Mouse (Mus musculus) limb, embryonic 15.5 days (tissue): ENCODE results near the gene Adcy1. TPM values are rescaled to one million over a fixed set of nuclear protein-coding genes. Genes with fewer than 3 reads are reported as not detected.

ENCODE experiments used
- ATAC-seq: fragments of 200-750 bp; cut with Nextera tagmentation; 2 replicates; pipeline ENCODE4 v1.8.0; 2017; ENCODE audit warnings: low read depth, moderate TSS enrichment; ENCODE audit not compliant: insufficient number of reproducible peaks, low FRiP score, low TSS enrichment
- H3K27ac ChIP-seq: fragments of 300-500 bp; sonication (generic); 2 replicates; pipeline ENCODE4 v1.5.1; 2015; ENCODE audit warnings: moderate library complexity, mild to moderate bottlenecking, inconsistent platforms
- H3K27me3 ChIP-seq: fragments of 300-500 bp; sonication (generic); 2 replicates; pipeline ENCODE4 v1.6.1; 2015; ENCODE audit warnings: inconsistent platforms
- H3K36me3 ChIP-seq: fragments of 300-500 bp; sonication (generic); 2 replicates; pipeline ENCODE4 v1.6.1; 2015; ENCODE audit warnings: inconsistent platforms
- H3K4me1 ChIP-seq: fragments of 300-500 bp; sonication (generic); 2 replicates; pipeline ENCODE4 v1.6.1; 2015; ENCODE audit warnings: inconsistent platforms
- H3K4me2 ChIP-seq: fragments of 300-500 bp; sonication (generic); 2 replicates; pipeline ENCODE4 v1.6.1; 2015; ENCODE audit warnings: mild to moderate bottlenecking, inconsistent platforms
- H3K4me3 ChIP-seq: fragments of 300-500 bp; sonication (generic); 2 replicates; pipeline ENCODE4 v1.5.1; 2015; ENCODE audit warnings: mild to moderate bottlenecking, inconsistent platforms
- H3K9ac ChIP-seq: fragments of 300-500 bp; sonication (generic); 2 replicates; pipeline ENCODE4 v1.6.1; 2015; ENCODE audit warnings: inconsistent platforms
- H3K9me3 ChIP-seq: fragments of 300-500 bp; sonication (generic); 2 replicates; pipeline ENCODE4 v1.6.1; 2016; ENCODE audit warnings: inconsistent platforms
- WGBS: fragments of 180-500 bp; shearing (Covaris S2); methylation state at CpG from one replicate; pipeline ENCODE4 v1.1.7; 2015; 5-methylcytosine and 5-hydroxymethylcytosine counted together
- polyA plus RNA-seq: library from polyadenylated mRNA; unstranded; fragments of >200 nt; fragmentation: Nextera tagmentation; extraction: Ambion mirVana; gene quantifications from 2 replicates; pipeline ENCODE4 v1.2.1, GENCODE M21; 2015

Gene Adcy1
- polyA plus RNA-seq = 1.0 and 1.2 TPM in 2 replicates

DNA sequence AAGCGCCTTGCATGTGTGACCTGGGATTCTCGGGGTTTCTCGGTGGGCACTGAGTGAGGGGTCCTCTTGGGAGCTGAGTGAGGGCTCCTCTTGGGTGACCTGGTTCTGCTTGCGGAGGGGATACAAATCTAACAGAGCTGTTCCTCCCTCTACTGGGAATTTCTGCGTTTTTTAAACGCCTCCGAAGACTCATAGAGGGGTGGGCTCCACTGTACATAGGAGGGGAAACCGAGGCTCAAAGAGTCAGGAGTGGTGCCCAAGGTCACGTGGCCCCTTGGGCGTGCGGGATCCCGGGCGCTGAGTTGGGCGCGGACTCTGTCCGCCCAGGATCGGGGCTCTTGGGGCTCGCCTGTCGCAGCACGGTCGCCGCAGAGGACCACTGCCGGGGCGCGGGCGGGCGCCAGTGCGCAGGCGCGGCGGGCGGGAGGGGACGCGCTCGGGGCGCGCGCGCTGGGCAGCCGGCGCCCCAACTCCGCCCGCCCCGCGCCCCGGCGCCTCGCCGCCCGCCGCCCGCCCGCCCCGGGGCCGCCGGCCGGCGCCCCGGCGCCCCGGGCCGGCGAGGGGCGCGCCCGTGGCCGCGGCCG, at the start of gene Adcy1:
TSS of gene Adcy1 (plus strand) at position 489 of the 584 bp plus-strand sequence.
- 0 out of 2 replicates have a peak within 1 kb of the TSS, but pooled peaks have one; percentile 26 for H3K9ac ChIP-seq
- H3K27me3 ChIP-seq = peaks cover 87% of the 10 kb centered on the region
- H3K36me3 ChIP-seq = no peaks in the 10 kb centered on the region
- H3K4me1 ChIP-seq = peaks cover 34% of the 10 kb centered on the region
- H3K4me2 ChIP-seq = peak within 1 kb of the TSS; percentile 95
- peak within 1 kb of the TSS; percentile 60 for H3K4me3 ChIP-seq
- ATAC-seq = no peak
- H3K27ac ChIP-seq = no peak within 1 kb of the TSS
- H3K9me3 ChIP-seq = no peaks in the 10 kb centered on the region
- WGBS = under 1% methylated on average over 52 of the region's 69 CpGs

DNA sequence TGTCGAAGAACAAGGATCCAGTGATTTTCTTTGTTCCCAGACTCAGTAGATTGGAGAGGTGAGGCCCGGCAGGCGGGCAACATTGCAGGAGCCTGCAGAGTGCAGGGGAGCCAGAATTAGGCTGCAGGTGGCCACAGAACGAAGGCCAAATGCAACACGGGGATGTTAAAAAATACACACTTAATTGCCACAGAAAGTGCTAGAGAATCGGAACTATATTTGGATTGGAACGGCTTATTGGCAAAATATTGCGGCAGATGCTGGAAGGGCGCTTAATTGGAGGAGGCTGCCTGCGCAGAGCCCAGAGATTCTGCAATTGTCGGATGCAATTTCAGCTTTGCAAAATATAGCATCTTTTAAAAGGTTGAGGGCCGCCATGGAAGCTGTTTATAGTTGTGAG, 46.4 kb upstream of the Adcy1 start:
- H3K4me2 ChIP-seq = no peak overlapping the region

GRCm38 (mm10) chr11:7018078-7018477, 45.2 kb upstream of the Adcy1 start:
- H3K4me3 ChIP-seq = no peak overlapping the region
- H3K9me3 ChIP-seq = no peaks in the 10 kb centered on the region
- no peaks in the 10 kb centered on the region for H3K36me3 ChIP-seq
- no peak for ATAC-seq
- no peak overlapping the region for H3K4me2 ChIP-seq
- H3K27me3 ChIP-seq = no peaks in the 10 kb centered on the region
- H3K4me1 ChIP-seq = no peaks in the 10 kb centered on the region
- WGBS = 90% methylated on average over 5 of the region's 5 CpGs
- H3K9ac ChIP-seq = no peak overlapping the region
- no peak overlapping the region for H3K27ac ChIP-seq

More for the DNA sequence above, 46.4 kb upstream of the Adcy1 start:
- no peaks in the 10 kb centered on the region for H3K27me3 ChIP-seq
- no peak overlapping the region for H3K27ac ChIP-seq
- H3K9me3 ChIP-seq = no peaks in the 10 kb centered on the region
- H3K4me3 ChIP-seq = no peak overlapping the region
- H3K9ac ChIP-seq = no peak overlapping the region
- H3K4me1 ChIP-seq = no peaks in the 10 kb centered on the region
- no peaks in the 10 kb centered on the region for H3K36me3 ChIP-seq
- no peak for ATAC-seq
- 68% methylated on average over 12 of the region's 12 CpGs for WGBS

GRCm38 (mm10) chr11:7019006-7019525, 44.2 kb upstream of the Adcy1 start:
- 83% methylated on average over 7 of the region's 7 CpGs for WGBS
- no peaks in the 10 kb centered on the region for H3K9me3 ChIP-seq
- no peaks in the 10 kb centered on the region for H3K36me3 ChIP-seq
- no peaks in the 10 kb centered on the region for H3K4me1 ChIP-seq
- H3K27me3 ChIP-seq = no peaks in the 10 kb centered on the region
- H3K4me2 ChIP-seq = no peak overlapping the region
- H3K9ac ChIP-seq = no peak overlapping the region
- ATAC-seq = no peak
- H3K4me3 ChIP-seq = no peak overlapping the region
- no peak overlapping the region for H3K27ac ChIP-seq

- ATAC-seq = no peak
- Histone ChIP-seq H3K9ac (no peak overlapping the region), H3K4me3 (no peak overlapping the region), H3K27me3 (no peaks in the 10 kb centered on the region), H3K4me1 (no peaks in the 10 kb centered on the region), H3K4me2 (no peak overlapping the region), H3K27ac (no peak overlapping the region), H3K36me3 (no peaks in the 10 kb centered on the region), H3K9me3 (no peaks in the 10 kb centered on the region)
- WGBS = 74% methylated on average over 2 of the region's 2 CpGs
Observed at GRCm38 (mm10) chr11:7033063-7033462, 30.2 kb upstream of the Adcy1 start.

DNA sequence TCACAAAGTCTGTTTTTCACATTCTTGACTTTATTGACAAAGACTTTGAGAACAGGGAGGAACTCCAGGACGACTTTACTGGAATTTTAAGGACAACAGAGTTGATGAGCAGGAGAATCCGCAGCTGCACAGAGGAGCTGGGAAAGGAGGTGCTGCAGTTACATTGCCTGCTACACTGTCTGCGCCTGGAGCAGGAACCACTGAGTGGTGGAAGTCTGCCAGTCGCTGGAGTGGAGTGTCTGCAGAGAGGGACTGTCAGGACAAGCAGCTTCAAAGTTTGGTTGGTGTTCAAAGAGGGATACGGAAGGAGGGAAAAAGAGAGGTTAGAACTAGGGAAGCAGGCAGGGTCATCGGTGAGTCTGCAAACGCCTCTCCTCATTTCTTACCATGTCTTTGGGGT, 23.6 kb upstream of the Adcy1 start:
- no peak overlapping the region for H3K27ac ChIP-seq
- H3K9ac ChIP-seq = no peak overlapping the region
- peaks cover 8% of the 10 kb centered on the region; the same call in 1 of the 2 replicates for H3K27me3 ChIP-seq
- H3K36me3 ChIP-seq = no peaks in the 10 kb centered on the region
- no peak overlapping the region for H3K4me3 ChIP-seq
- WGBS = 19% methylated on average over 7 of the region's 7 CpGs
- no peak overlapping the region for H3K4me2 ChIP-seq
- H3K9me3 ChIP-seq = no peaks in the 10 kb centered on the region
- ATAC-seq = no peak
- no peaks in the 10 kb centered on the region for H3K4me1 ChIP-seq

DNA sequence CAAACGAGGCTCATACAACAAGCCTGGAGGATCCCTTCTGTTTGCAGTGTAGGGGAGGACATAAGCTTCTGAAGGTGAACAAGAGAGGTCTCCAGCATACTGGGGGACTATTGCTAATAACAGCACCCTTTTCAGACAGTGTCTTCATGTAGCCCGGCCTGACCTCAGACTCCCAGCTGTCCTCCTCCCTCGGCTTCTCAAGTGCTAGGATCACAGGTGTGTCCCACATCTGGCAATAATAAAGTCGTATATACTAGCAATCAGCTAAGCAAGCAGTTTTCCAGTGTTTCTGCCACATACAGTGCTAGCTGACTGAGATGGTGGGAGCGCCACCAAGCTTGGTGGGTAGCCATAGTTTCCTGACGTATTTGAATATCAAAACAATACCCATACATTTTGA, 22.5 kb upstream of the Adcy1 start:
- H3K9me3 ChIP-seq = no peaks in the 10 kb centered on the region
- no peak overlapping the region for H3K9ac ChIP-seq
- H3K4me3 ChIP-seq = no peak overlapping the region
- no peaks in the 10 kb centered on the region for H3K36me3 ChIP-seq
- ATAC-seq = no peak
- H3K27ac ChIP-seq = no peak overlapping the region
- H3K4me2 ChIP-seq = no peak overlapping the region
- no peaks in the 10 kb centered on the region for H3K4me1 ChIP-seq
- 33% methylated on average over 6 of the region's 6 CpGs for WGBS
- H3K27me3 ChIP-seq = peaks cover 8% of the 10 kb centered on the region; the same call in 1 of the 2 replicates

- ATAC-seq = no peak
- Histone ChIP-seq H3K9ac (no peak overlapping the region), H3K27ac (no peak overlapping the region), H3K4me1 (no peaks in the 10 kb centered on the region), H3K36me3 (no peaks in the 10 kb centered on the region), H3K27me3 (no peaks in the 10 kb centered on the region), H3K4me3 (no peak overlapping the region), H3K4me2 (no peak overlapping the region), H3K9me3 (no peaks in the 10 kb centered on the region)
- WGBS = 88% methylated on average over 2 of the region's 2 CpGs
Observed at GRCm38 (mm10) chr11:7047176-7047575, 16.1 kb upstream of the Adcy1 start.

- Histone ChIP-seq H3K4me2 (no peak overlapping the region), H3K4me1 (no peaks in the 10 kb centered on the region), H3K9ac (no peak overlapping the region), H3K9me3 (no peaks in the 10 kb centered on the region), H3K27me3 (no peaks in the 10 kb centered on the region), H3K27ac (no peak overlapping the region), H3K4me3 (no peak overlapping the region), H3K36me3 (no peaks in the 10 kb centered on the region)
- no peak for ATAC-seq
Observed at GRCm38 (mm10) chr11:7047584-7047983, 15.7 kb upstream of the Adcy1 start.

- no peaks in the 10 kb centered on the region for H3K36me3 ChIP-seq
- ATAC-seq = no peak
- H3K27me3 ChIP-seq = peaks cover 32% of the 10 kb centered on the region
- H3K4me1 ChIP-seq = peaks cover 13% of the 10 kb centered on the region
- H3K4me3 ChIP-seq = no peak overlapping the region
- no peaks in the 10 kb centered on the region for H3K9me3 ChIP-seq
- no peak overlapping the region for H3K9ac ChIP-seq
- no peak overlapping the region for H3K27ac ChIP-seq
- H3K4me2 ChIP-seq = no peak overlapping the region
- WGBS = 88% methylated on average over 4 of the region's 4 CpGs
Observed at GRCm38 (mm10) chr11:7053710-7054109, 9.6 kb upstream of the Adcy1 start.

GRCm38 (mm10) chr11:7054662-7055265, 8.5 kb upstream of the Adcy1 start:
- no peaks in the 10 kb centered on the region for H3K9me3 ChIP-seq
- H3K9ac ChIP-seq = no peak overlapping the region
- no peak for ATAC-seq
- H3K4me2 ChIP-seq = no peak overlapping the region
- 78% methylated on average over 6 of the region's 6 CpGs for WGBS
- no peak overlapping the region for H3K4me3 ChIP-seq
- peaks cover 13% of the 10 kb centered on the region for H3K4me1 ChIP-seq
- H3K27me3 ChIP-seq = peaks cover 42% of the 10 kb centered on the region
- no peaks in the 10 kb centered on the region for H3K36me3 ChIP-seq
- no peak overlapping the region for H3K27ac ChIP-seq

DNA sequence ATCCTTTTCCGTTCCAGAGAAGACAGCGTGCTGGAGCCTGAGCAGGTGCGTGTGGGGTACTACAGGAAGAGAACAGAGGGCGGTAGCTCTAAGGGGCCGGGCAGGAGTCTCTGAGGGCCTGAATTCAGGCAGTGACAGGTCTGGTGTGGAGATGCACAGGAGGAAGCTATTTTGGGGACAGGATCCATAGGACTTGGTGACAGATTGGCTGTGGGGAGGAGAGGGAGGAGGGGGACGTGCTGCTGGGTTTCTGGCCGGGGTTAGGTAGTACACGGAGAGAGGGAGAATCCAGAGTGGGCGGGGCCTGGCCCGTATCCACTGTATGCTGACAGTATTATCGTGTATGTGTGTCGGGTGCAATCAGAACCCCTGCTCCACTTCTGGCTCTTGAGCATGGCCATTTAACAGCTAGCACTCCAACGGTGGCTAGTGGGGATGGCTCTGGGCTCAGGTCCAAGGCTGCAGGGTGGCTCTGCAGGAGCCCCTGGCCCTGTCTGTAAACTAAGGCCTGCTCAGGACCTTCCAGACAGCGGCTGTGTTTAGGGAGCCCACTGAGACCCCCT, 7.8 kb upstream of the Adcy1 start:
- Histone ChIP-seq H3K27ac (no peak overlapping the region), H3K36me3 (no peaks in the 10 kb centered on the region), H3K4me2 (peak overlapping the region; percentile 27), H3K9me3 (no peaks in the 10 kb centered on the region), H3K4me3 (peak overlapping the region; percentile 7; the same call in 1 of the 2 replicates), H3K4me1 (peaks cover 13% of the 10 kb centered on the region), H3K27me3 (peaks cover 49% of the 10 kb centered on the region), H3K9ac (no peak overlapping the region)
- peak; percentile 73 for ATAC-seq
- WGBS = 17% methylated on average over 14 of the region's 14 CpGs
